Mouse (Mus musculus) liver, embryonic 16.5 days (tissue): Measurements from ENCODE around the gene Tmem147. TPM values are rescaled to one million over a fixed set of nuclear protein-coding genes. Genes with fewer than 3 reads are reported as not detected.

Source experiments
- ATAC-seq: fragments of 200-750 bp; cut with Nextera tagmentation; 2 replicates; pipeline ENCODE4 v1.8.0; 2017; ENCODE audit warnings: low read depth, mild to moderate bottlenecking, moderate number of reproducible peaks, moderate library complexity
- H3K27ac ChIP-seq: fragments of 300-500 bp; sonication (generic); 2 replicates; pipeline ENCODE4 v1.5.1; 2014; ENCODE audit warnings: mild to moderate bottlenecking, low read length
- H3K27me3 ChIP-seq: fragments of 300-500 bp; sonication (generic); 2 replicates; pipeline ENCODE4 v1.6.1; 2014; ENCODE audit warnings: low read depth, low read length, mixed read lengths; ENCODE audit not compliant: control insufficient read depth, insufficient read depth
- H3K36me3 ChIP-seq: fragments of 300-500 bp; sonication (generic); 2 replicates; pipeline ENCODE4 v1.6.1; 2014; ENCODE audit warnings: mild to moderate bottlenecking; ENCODE audit not compliant: control insufficient read depth, insufficient read depth
- H3K4me1 ChIP-seq: fragments of 300-500 bp; sonication (generic); 2 replicates; pipeline ENCODE4 v1.6.1; 2014; ENCODE audit warnings: low read depth, low read length, mixed read lengths; ENCODE audit not compliant: control insufficient read depth
- H3K4me2 ChIP-seq: fragments of 300-500 bp; sonication (generic); 2 replicates; pipeline ENCODE4 v1.6.1; 2014; ENCODE audit warnings: low read depth, low read length, mixed read lengths
- H3K4me3 ChIP-seq: fragments of 300-500 bp; sonication (generic); 2 replicates; pipeline ENCODE4 v1.5.1; 2014; ENCODE audit warnings: low read depth, mild to moderate bottlenecking, low read length
- H3K9ac ChIP-seq: fragments of 300-500 bp; sonication (generic); 2 replicates; pipeline ENCODE4 v1.6.1; 2014; ENCODE audit warnings: low read depth, low read length
- H3K9me3 ChIP-seq: fragments of 300-500 bp; sonication (generic); replicated peaks from 2 replicates; pipeline ENCODE4 v1.6.1; 2016; ENCODE audit warnings: low read length; ENCODE audit not compliant: control insufficient read depth
- WGBS: fragments of 180-500 bp; shearing (Covaris S2); extraction: QIAGEN DNeasy Blood & Tissue Kit; methylation state at CpG from one replicate; pipeline ENCODE4 v1.1.7; 2014; ENCODE audit not compliant: insufficient replicate concordance; 5-methylcytosine and 5-hydroxymethylcytosine counted together
- polyA plus RNA-seq: library from polyadenylated mRNA; unstranded; fragments of >200 nt; fragmentation: Nextera tagmentation; extraction: Ambion mirVana; gene quantifications from 2 replicates; pipeline ENCODE4 v1.2.1, GENCODE M21; 2015

Gene Tmem147
- polyA plus RNA-seq, 1 experiment from 2014 or later = 94.1 TPM

GRCm38 (mm10) chr7:30678263-30678975, 50.9 kb downstream of the Tmem147 start:
- H3K27ac ChIP-seq = no peak overlapping the region
- no peak overlapping the region for H3K9ac ChIP-seq
- no peaks in the 10 kb centered on the region for H3K36me3 ChIP-seq
- H3K4me2 ChIP-seq = no peak overlapping the region
- H3K27me3 ChIP-seq = no peaks in the 10 kb centered on the region
- no peak for ATAC-seq
- H3K4me3 ChIP-seq = no peak overlapping the region
- H3K4me1 ChIP-seq = no peaks in the 10 kb centered on the region
- 54% methylated on average over 5 of the region's 5 CpGs for WGBS
- H3K9me3 ChIP-seq = no peaks in the 10 kb centered on the region

Other genes starting within 250 kb of the Tmem147 start
- gene Prodh2, start 235.9 kb downstream of the Tmem147 start, polyA plus RNA-seq = 79.3 and 85.2 TPM in 2 replicates
- 1.8 and 2.6 TPM in 2 replicates for gene Arhgap33, start 194.5 kb downstream of the Tmem147 start, polyA plus RNA-seq
- gene Hspb6, start 177.4 kb downstream of the Tmem147 start, polyA plus RNA-seq = 5.3 and 6.9 TPM in 2 replicates
- 2.7 and 3.0 TPM in 2 replicates for gene Proser3, start 177.2 kb downstream of the Tmem147 start, polyA plus RNA-seq
- gene Lin37, start 169.7 kb downstream of the Tmem147 start, polyA plus RNA-seq = 22.7 and 23.7 TPM in 2 replicates
- gene U2af1l4, start 166.2 kb downstream of the Tmem147 start, polyA plus RNA-seq = 31.5 and 32.6 TPM in 2 replicates
- gene Gm49396, start 166.2 kb downstream of the Tmem147 start, polyA plus RNA-seq = 3.8 and 4.1 TPM in 2 replicates
- gene Psenen, start 165.9 kb downstream of the Tmem147 start, polyA plus RNA-seq = 65.0 and 70.1 TPM in 2 replicates
- 2.1 and 2.2 TPM in 2 replicates for gene Igflr1, start 164.1 kb downstream of the Tmem147 start, polyA plus RNA-seq
- gene Kmt2b, start 140.8 kb downstream of the Tmem147 start, polyA plus RNA-seq = 2.7 and 3.5 TPM in 2 replicates
- 0.21 and 0.34 TPM in 2 replicates for gene Zbtb32, start 130.6 kb downstream of the Tmem147 start, polyA plus RNA-seq
- gene Upk1a, start 116.7 kb downstream of the Tmem147 start, polyA plus RNA-seq = 0.08 and 0.09 TPM in 2 replicates
- 566 and 597 TPM in 2 replicates for gene Cox6b1, start 103.4 kb downstream of the Tmem147 start, polyA plus RNA-seq
- not detected in 2 replicates for gene Etv2, start 93.7 kb downstream of the Tmem147 start, polyA plus RNA-seq
- gene Rbm42, start 79.2 kb downstream of the Tmem147 start, polyA plus RNA-seq = 41.9 and 43.4 TPM in 2 replicates
- 28.5 and 31.8 TPM in 2 replicates for gene Haus5, start 64.5 kb downstream of the Tmem147 start, polyA plus RNA-seq
- gene Pmis2, start 57.9 kb downstream of the Tmem147 start, polyA plus RNA-seq = not detected in 2 replicates
- gene 2200002J24Rik, start 30.6 kb downstream of the Tmem147 start, polyA plus RNA-seq = 0.57 and 0.90 TPM in 2 replicates
- gene Atp4a, start 17.3 kb downstream of the Tmem147 start, polyA plus RNA-seq = 4.1 and 4.4 TPM in 2 replicates
- gene Gapdhs, start 14.1 kb upstream of the Tmem147 start, polyA plus RNA-seq = 0.14 TPM in 1 of 2 replicates, not detected in the other
- 0.05 and 0.20 TPM in 2 replicates for gene Sbsn, start 21.9 kb upstream of the Tmem147 start, polyA plus RNA-seq
- 0.36 and 0.40 TPM in 2 replicates for gene Dmkn, start 34.2 kb upstream of the Tmem147 start, polyA plus RNA-seq
- 0.22 TPM in 1 of 2 replicates, not detected in the other for gene Krtdap, start 58.4 kb upstream of the Tmem147 start, polyA plus RNA-seq
- 0.90 and 1.1 TPM in 2 replicates for gene Ffar2, start 94.2 kb upstream of the Tmem147 start, polyA plus RNA-seq
- not detected in 2 replicates for gene Ffar3, start 126.6 kb upstream of the Tmem147 start, polyA plus RNA-seq
- not detected in 2 replicates for gene Ffar1, start 132.0 kb upstream of the Tmem147 start, polyA plus RNA-seq
- 0.74 and 1.4 TPM in 2 replicates for gene Cd22, start 150.8 kb upstream of the Tmem147 start, polyA plus RNA-seq
- 0.16 and 0.27 TPM in 2 replicates for gene Mag, start 185.3 kb upstream of the Tmem147 start, polyA plus RNA-seq
- not detected in 2 replicates for gene Hamp2, start 195.1 kb upstream of the Tmem147 start, polyA plus RNA-seq
- gene Hamp, start 214.5 kb upstream of the Tmem147 start, polyA plus RNA-seq = 10.4 and 17.5 TPM in 2 replicates
- 7.9 and 9.0 TPM in 2 replicates for gene Usf2, start 227.3 kb upstream of the Tmem147 start, polyA plus RNA-seq
- 30.5 and 31.8 TPM in 2 replicates for gene Lsr, start 243.9 kb upstream of the Tmem147 start, polyA plus RNA-seq
- 3.2 and 3.8 TPM in 2 replicates for gene Fam187b, start 244.2 kb upstream of the Tmem147 start, polyA plus RNA-seq